Mouse (Mus musculus) G1E (cell line): ENCODE data around the gene Ralb.

Experiments used
- CTCF ChIP-seq: IDR thresholded peaks from 2 replicates; pipeline ENCODE4 v1.5.1; 2012; ENCODE audit warnings: low read depth, low read length, inconsistent platforms, mixed read lengths
- GATA1 ChIP-seq: IDR thresholded peaks from 2 replicates; pipeline ENCODE4 v1.6.1; 2012; ENCODE audit warnings: borderline replicate concordance, low read length, inconsistent platforms, mixed read lengths
- POLR2AphosphoS5 ChIP-seq: IDR thresholded peaks from 2 replicates; pipeline ENCODE4 v1.6.1; 2012; ENCODE audit warnings: low read depth, low read length, inconsistent platforms; ENCODE audit not compliant: insufficient replicate concordance

DNA sequence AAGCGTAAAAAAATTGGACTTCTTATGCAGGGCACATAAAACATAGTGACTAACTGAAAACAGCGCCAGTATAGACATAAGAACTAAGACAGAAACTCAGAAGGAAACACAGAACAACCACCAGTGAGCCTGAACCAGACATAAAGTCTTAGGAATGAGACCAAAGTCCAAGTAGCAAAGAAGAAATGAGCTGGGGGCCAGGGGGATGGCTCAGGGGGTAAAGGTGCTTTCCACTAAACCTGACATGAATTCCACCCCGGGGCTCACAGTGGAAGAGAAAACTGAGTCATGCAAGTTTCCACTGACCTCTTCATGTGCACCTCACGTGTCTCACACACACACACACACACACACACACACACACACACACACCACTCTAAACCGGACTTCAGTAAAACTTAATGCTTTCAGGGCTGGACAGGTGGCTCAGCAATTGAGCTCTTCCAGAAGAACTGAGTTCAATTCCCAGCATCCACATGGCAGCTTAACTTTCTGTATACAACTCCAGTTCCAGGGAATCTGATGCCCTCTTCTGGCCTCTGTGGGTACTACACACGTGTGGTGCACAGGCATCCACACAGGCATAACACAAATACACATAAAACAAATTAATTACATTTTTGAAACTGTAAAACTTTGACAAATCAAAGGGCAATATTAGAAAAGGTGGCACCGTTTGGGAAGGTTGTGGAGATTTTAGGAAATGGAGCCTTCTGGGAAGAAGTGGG lies 23.2 kb downstream of the Ralb start:
- no peak for TF ChIP-seq POLR2AphosphoS5
- peak; percentile 56; the same call in 1 of the 2 replicates for TF ChIP-seq CTCF
- TF ChIP-seq GATA1 = no peak
